Mouse (Mus musculus): ENCODE results near the gene Elp4. TPM values are rescaled to one million over a fixed set of nuclear protein-coding genes. Genes with fewer than 3 reads are reported as not detected.

Gene Elp4
- polyA plus RNA-seq, 2 experiments from 2014 or later = 10.6 to 11.1 TPM

DNA sequence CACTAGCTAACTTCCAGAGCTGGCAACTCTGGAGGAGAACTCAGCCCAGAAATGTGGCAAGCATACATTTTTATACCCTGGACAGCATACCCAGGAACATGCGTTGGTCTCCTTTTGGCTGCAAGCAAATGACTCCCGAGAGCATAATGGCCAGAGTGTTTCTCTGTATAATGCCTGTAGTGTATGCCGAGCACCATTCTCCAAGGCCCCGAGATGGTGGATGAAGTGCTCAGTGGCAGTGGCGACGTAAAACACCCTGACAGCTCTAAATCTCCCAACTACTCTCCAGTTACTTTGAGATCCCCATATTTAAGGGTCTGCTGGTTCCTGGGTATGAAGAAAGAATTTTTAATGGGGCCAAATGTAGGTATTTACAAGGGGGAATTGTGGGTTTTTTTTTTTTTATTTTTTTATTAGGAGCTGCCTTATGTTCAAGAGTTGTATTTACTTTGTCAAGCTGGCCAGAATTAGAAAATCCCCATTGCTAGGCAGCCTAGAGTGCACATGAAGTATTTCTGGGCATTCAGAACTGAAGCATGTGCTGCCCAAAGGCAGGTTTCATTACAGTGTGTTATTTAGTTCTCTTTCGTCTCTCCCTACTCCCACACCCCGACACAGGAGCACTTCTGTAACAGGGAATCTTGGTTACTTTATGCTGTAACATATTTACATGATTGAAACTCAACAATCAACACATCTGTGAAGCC lies 188.8 kb downstream of the Elp4 start:
- ATAC-seq = no peak

- no peak for ATAC-seq
These were observed 193.9 kb downstream of the Elp4 start for GRCm38 (mm10) chr2:105710511-105710910.

DNA sequence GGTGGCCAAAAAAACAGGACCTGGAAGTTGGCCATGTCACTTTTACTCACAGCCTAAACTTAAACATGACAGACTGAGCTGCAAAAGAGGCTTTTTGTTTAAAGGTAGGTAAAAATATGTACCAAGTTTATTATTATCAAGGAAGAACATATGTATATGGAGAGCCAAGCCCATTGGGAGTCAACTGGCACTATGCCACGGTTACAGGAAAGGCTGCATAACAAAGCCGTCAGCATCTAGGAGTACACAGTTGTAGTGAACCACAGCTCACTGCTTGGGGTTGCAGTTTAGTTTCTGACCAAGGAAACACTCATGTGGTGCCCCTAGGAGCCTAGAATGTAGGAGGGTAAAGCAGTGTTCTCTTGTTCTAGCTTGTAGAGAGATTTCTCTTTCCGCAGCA lies 195.2 kb downstream of the Elp4 start:
- ATAC-seq = no peak

GRCm38 (mm10) chr2:105705320-105705719 lies 199.0 kb downstream of the Elp4 start:
- no peak for ATAC-seq

GRCm38 (mm10) chr2:105702586-105702985 lies 201.8 kb downstream of the Elp4 start:
- no peak for ATAC-seq

DNA sequence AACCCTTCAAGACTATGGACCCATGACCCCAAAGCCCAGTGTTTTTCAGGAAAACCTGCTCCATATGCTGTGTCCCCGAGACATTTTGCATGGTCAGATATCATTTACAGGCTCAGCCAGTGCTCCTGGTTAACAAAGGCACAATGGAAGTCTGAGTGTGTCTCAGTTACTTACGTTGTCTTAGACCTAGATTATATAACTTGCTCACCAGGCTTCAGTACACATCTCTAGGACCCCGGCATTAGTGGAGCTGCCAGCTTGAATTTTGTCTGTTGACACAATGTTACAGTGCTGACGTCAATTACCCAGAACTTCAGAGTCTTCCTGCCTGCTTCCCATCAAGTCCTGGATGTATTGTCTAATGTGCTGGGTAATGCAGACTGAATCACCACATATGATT lies 202.6 kb downstream of the Elp4 start:
- ATAC-seq = no peak

DNA sequence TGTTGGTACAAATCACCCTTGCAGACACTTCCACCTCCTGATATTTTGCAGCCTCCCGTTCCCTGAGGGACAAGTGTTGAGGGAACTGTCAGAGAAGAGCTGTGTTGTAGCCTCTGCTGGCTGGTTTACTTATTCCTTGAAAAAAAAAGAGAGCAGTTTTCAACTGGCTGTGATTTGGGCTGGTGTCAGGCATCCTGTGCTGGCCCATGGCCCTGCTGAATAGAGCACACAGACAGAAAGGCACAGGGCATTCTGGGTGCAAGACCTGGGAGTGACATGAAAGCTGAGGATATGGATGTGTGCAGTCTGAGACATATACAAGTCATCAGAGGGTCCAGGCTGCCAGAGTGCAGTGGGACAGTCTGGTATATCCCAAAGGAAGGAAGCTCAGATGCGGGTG lies 205.7 kb downstream of the Elp4 start:
- no peak for ATAC-seq

GRCm38 (mm10) chr2:105697741-105698140 lies 206.6 kb downstream of the Elp4 start:
- no peak for ATAC-seq

- no peak for ATAC-seq
These were observed 213.1 kb downstream of the Elp4 start for GRCm38 (mm10) chr2:105691296-105691695.

GRCm38 (mm10) chr2:105689771-105690639 lies 214.4 kb downstream of the Elp4 start:
- no peak for ATAC-seq

DNA sequence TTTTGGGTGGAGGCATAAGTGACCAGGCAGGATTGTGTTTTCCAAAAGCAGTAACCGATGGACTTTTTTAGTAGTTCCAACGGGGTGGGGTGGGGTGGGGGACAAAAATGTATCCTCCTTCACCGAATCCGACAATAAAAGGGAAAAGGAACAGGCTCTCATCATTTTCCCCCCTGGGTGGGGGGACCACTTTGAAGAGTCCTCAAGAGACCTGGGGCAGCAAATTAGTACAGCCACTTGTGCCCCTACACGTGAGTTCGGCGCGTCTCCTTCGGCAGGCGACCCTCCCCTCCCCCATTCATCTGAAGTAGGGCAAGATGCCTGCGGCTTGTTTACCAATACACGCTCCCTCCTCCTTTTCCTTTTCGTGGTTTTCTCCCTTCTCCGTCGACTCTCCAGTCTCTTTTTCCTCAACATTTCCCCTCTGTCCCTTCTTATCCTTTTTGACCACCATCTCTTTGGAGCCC lies 215.0 kb downstream of the Elp4 start:
- ATAC-seq = no peak

DNA sequence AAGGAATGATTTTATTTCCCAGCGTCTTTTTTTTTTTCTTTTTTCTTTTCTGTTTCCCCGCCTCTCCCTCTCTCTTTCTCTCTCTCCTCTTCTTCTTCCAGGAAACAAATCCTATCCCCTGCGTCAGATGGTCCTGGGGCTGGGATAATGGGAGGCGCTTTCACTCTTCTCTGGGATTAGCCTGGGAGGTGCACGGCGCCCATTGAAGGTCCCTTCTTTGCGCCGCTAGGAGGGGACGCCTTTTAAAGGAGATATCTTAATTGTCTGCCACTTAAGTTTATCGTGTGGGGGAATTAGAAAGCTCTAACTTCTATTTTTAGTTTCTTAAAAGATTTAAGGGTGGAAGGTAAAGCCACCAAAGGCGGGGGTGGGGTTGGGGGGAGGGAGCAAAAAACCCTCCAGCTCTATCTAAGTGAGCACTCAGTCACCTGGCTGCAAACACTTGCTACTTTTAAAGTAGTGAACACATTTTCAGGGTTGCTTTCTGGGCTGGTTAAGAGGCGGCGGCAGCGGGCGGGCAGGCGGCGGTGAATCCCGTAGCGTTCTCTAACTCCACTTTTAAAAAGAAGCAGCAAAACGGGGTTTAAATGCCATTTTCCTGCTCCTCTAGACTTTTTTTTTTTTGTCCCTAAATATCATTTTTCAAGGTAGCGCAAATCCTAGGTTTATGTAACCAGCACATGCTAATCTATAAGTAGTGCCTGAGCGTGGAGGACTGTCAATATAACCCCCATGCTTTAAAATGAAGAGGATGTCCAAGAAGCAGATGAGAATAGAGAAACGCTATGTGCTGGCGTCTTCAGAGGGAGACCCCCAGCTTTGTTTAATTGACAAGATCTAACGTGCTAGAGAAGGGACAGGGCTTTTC lies 215.7 kb downstream of the Elp4 start:
- ATAC-seq = no peak

GRCm38 (mm10) chr2:105688011-105688410 lies 216.4 kb downstream of the Elp4 start:
- ATAC-seq = no peak

DNA sequence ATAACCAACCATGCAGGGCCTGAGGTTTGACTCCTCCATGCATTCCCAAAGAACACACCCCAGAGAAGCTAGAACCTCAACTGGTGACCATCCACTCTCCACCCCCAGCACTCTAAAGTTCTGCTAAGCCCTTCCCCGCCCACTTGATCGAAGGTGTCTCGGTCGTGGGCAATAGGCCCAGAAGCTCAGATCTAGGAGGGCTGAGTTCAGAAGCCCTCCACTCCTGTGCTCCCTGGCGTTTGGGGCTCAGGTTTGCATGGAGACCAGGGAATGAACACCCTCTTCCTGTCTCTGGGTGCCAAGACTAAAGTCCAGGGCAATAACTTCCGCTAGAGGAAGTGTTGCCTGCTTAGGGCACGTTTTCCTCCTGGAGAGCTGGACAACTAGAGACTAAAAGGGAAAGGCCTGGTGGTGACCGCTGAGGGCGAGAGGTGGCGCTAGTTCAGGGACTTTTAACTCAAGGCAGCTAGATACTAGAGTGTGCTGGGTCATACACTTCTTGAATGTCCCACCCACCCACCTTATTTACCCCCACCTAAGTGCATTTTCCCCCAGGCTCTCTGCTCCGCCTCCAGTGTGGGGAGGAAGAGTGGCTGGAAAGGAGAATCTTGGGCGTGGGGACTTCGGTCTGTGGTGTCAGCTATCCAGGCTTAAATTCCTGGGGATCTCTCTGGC lies 216.9 kb downstream of the Elp4 start:
- ATAC-seq = no peak

DNA sequence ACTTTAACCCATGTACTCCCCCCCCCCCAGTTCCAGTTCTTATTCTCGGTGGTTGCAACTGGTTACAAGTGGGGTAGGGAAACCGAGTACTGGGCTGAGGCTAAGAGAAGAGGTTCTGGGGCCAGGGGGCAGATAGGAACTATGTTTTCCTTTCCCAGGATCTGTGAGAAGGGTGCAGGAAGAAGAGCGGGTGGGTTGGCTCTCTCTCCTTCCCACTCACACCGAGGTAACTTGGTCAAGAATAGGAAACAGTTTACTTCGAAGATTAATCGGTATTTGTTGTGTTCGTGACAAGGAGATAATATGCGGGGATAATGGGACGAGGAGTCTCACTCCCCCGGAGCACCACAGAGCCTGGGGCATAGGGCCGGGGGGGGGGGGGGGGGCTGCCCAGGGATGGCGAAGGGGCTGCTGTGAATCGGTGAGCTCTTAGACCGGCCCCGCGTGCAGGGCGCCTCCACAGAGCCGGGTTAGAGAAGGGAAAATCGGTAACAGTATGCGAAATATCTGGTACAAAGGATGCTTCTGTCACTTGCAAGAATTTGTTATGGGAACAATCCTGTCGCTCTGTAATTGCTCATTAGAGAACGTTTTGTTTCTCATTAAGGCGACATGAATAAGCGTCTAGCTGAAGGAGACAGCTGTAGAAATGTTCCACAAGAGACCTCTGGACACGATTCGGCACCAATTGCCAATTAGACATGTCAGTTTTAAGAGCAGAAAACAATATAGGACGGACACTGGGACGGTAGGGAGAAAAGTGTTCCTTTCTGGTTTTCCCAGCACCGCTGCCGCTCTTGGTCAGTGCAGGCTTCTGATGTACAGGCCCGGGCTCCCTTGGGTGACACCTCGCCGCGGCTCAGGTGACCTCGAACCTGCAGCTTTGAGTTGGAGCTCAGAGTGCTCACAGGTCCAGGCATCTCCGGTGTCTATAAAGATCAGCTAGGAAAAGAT lies 217.7 kb downstream of the Elp4 start:
- no peak for ATAC-seq

DNA sequence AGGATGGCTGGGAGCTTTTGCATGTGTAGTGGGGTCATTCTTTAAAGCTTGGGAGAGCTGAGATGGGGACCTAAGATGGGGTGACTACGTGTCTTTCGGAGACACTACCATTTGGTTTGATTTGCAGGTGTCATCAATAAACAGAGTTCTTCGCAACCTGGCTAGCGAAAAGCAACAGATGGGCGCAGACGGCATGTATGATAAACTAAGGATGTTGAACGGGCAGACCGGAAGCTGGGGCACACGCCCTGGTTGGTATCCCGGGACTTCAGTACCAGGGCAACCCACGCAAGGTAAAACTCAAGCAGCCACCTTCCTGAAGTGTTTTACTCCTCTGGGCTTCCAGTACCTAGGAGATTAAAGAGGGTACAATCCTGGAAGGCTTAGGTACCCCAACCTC lies 218.7 kb downstream of the Elp4 start:
- ATAC-seq = no peak

DNA sequence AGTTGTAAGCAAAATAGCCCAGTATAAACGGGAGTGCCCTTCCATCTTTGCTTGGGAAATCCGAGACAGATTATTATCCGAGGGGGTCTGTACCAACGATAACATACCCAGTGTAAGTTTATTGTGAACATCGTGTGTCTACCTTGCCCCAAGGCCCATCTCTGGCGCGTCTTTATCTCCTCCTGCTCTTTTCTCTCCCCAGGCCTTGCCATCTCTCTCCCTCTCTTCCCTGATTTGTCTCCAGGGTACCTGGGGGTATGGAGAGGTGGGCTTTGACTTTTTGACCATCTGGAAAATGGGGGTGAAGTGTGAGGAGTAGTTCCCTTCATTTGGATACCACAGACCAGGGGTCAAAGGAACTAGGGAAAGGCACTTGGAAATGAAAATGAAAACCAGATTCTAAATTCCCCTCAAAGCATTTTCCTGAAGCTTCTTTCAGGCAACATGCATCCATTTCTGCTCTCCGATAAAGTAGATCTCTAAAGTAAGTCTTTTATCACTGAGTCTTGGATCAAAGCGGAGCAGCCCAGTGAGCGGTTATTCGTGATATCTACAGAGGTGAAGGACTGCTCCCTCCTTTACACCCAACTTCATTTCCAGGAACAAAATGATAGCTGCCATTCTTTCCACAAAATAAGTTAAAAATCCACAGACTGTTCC lies 219.2 kb downstream of the Elp4 start:
- ATAC-seq = no peak

DNA sequence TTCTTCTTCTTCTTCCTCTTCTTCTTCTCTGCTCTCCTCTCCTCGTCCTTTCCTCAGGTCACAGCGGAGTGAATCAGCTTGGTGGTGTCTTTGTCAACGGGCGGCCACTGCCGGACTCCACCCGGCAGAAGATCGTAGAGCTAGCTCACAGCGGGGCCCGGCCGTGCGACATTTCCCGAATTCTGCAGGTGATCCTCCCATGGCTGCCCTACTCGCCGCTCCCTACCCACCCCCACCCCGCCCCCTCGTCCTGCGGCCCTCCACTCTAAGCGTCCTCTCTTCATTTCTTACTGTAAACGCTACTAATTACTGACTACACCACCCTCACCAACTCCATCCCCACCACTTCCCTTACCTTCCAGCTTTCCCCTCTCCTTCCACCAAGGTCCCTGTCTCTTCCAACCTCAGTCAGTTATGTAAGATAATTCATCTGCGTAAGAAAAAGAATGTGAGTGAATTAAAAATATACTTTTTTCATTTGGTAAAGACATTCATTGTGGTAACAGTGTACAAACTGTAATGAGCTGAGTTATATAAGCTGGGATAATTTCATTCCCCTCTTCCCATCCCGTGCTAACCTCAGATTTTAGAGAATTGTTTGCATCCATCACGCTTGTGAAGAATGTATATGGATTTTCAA lies 220.5 kb downstream of the Elp4 start:
- ATAC-seq = no peak

DNA sequence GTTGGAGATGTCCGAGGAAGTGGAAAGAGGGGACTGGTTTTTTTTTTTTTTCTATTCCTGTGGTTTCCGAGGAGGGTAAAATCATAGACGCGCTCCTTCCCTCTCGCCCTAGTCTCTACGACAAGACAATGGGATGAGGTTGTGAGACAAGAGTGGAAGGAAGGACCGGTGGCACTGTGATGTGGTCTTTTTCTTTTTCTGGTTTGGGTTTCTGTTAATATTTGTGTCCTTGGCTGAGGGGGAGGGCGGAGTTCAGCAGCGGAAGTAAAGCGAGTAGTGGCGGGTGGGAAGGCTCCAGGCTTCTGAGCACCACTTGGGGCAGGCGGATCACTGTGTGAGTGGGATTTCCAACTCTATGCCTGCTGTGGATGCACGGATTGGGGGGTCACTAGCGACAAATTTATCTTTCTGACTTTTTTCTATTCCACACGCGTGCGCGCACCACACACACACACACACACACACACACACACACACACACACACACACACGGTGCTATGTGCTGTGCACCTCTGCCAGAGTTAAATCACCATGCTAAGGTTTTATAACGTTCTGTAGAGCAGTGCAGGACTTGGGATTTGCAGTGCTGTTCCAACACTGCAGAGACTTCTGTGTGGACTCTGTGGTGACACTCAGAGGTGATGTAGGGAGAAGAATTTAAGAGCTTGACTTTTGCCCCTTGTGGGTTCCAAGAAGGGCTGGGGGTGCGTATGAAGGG lies 221.6 kb downstream of the Elp4 start:
- no peak for ATAC-seq

Data from CD4-positive, CD25-positive, alpha-beta regulatory T cell, adult 4 months (primary cell).